Mouse (Mus musculus) ES-Bruce4 (cell line): ENCODE data around the gene Sfmbt1.

Source experiments
- CTCF ChIP-seq: IDR thresholded peaks from one replicate; pipeline ENCODE4 v1.8.1; 2011; ENCODE audit warnings: low read depth, low read length
- EP300 ChIP-seq: IDR thresholded peaks from 2 replicates; pipeline ENCODE4 v1.6.1; 2011; ENCODE audit warnings: low read depth, low read length; ENCODE audit not compliant: insufficient read depth
- POLR2A ChIP-seq: IDR thresholded peaks from one replicate; pipeline ENCODE4 v1.8.1; 2011; ENCODE audit warnings: low read length; ENCODE audit not compliant: insufficient read depth

DNA sequence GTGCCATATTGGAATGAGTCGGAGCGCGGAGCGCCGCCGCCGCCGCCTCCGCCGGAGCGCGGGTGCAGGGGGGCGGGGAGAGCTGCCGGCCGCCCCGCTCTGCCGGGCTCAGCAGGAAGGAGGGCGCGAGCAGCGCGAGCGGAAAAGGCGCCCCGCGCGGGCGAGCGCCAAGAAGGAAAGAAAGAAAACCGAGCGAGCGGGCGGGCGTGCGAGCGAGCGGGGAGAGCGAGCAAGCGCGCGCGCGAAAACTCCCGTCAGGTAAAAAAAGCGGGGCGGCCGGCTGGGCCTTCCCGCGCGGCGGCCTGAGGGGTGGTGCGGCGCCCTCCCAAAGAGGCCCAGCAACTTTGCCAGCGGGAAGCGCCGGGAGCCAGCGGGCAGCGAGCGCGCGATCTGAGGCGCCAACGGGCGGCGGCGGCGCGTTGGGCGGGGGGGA, 985 bp downstream of the Sfmbt1 start:
- no peak for TF ChIP-seq CTCF
- TF ChIP-seq POLR2A = no peak
- no peak for TF ChIP-seq EP300
